Mouse (Mus musculus) thymus, postnatal 14 days (tissue): Measurements from ENCODE around the gene Itgbl1.
"Not testable (repeated sequence)": the region's sequence is repeated elsewhere in the genome, so short reads cannot be mapped to it uniquely, and the experiment has no call there.

ENCODE experiments used
- DNase-seq: peaks from one replicate; pipeline ENCODE4 v3.0.0; 2021

Gene Itgbl1

GRCm38 (mm10) chr14:123659921-123660385 is at the start of gene Itgbl1:
Gene Itgbl1 (plus strand): TSS chr14:123659971.
- DNase-seq = no peak

- no peak for DNase-seq
Measured at GRCm38 (mm10) chr14:123622969-123623368, 36.8 kb upstream of the Itgbl1 start.

GRCm38 (mm10) chr14:123626501-123627179 is 33.1 kb upstream of the Itgbl1 start, which contains the start of gene Nalcn:
Gene Nalcn (minus strand): TSS chr14:123627144.
- DNase-seq = no peak

GRCm38 (mm10) chr14:123627180-123627562 is 32.6 kb upstream of the Itgbl1 start:
- DNase-seq = no peak

GRCm38 (mm10) chr14:123661091-123661491 is 1.3 kb downstream of the Itgbl1 start:
- peak; percentile 4 for DNase-seq

- no peak for DNase-seq
Measured at GRCm38 (mm10) chr14:123662386-123662785, 2.6 kb downstream of the Itgbl1 start.

GRCm38 (mm10) chr14:123663206-123663605 is 3.4 kb downstream of the Itgbl1 start:
- no peak for DNase-seq

- DNase-seq = no peak
Measured at GRCm38 (mm10) chr14:123664451-123664850, 4.7 kb downstream of the Itgbl1 start.

GRCm38 (mm10) chr14:123671076-123671475 is 11.3 kb downstream of the Itgbl1 start:
- not testable (repeated sequence) for DNase-seq

- DNase-seq = no peak
Measured at GRCm38 (mm10) chr14:123678091-123678490, 18.3 kb downstream of the Itgbl1 start.

GRCm38 (mm10) chr14:123714751-123715150 is 55.0 kb downstream of the Itgbl1 start:
- no peak for DNase-seq

GRCm38 (mm10) chr14:123742055-123742454 is 82.3 kb downstream of the Itgbl1 start:
- DNase-seq = no peak

GRCm38 (mm10) chr14:123751017-123751416 is 91.2 kb downstream of the Itgbl1 start:
- DNase-seq = no peak

GRCm38 (mm10) chr14:123759534-123759933 is 99.8 kb downstream of the Itgbl1 start:
- DNase-seq = no peak

GRCm38 (mm10) chr14:123760079-123760478 is 100.3 kb downstream of the Itgbl1 start:
- DNase-seq = no peak

GRCm38 (mm10) chr14:123801744-123802143 is 142.0 kb downstream of the Itgbl1 start:
- no peak for DNase-seq

- no peak for DNase-seq
Measured at GRCm38 (mm10) chr14:123837662-123838061, 177.9 kb downstream of the Itgbl1 start.

GRCm38 (mm10) chr14:123843675-123844425 is 184.1 kb downstream of the Itgbl1 start:
- DNase-seq = no peak

GRCm38 (mm10) chr14:123864531-123864930 is 204.8 kb downstream of the Itgbl1 start:
- DNase-seq = no peak

- DNase-seq = no peak
Measured at GRCm38 (mm10) chr14:123865779-123866726, 206.3 kb downstream of the Itgbl1 start.

- DNase-seq = no peak
Measured at GRCm38 (mm10) chr14:123927903-123928302, 268.1 kb downstream of the Itgbl1 start.

- no peak for DNase-seq
Measured at GRCm38 (mm10) chr14:123966531-123966930, 306.8 kb downstream of the Itgbl1 start.

GRCm38 (mm10) chr14:123967996-123968395 is 308.2 kb downstream of the Itgbl1 start:
- no peak for DNase-seq
